In genomic region chr19:16168192-16168591, GRCm38 (mm10) we compare ENCODE assay signal across 8 mouse cellular contexts. TPM values are rescaled to one million over a fixed set of nuclear protein-coding genes. Genes with fewer than 3 reads are reported as not detected.
DNase-seq lines count a peak whose midpoint lies in the region; ATAC-seq and TF ChIP-seq lines count a peak whose summit lies in the region.

No protein-coding gene starts in this region.

- H3K4me2 ChIP-seq in forebrain, embryonic 15.5 days (replicated peaks): no peak overlapping the region
- H3K4me2 ChIP-seq in hindbrain, embryonic 16.5 days (ENCODE audit: low read length): no peak overlapping the region
- H3K4me2 ChIP-seq in liver, embryonic 12.5 days: no peak overlapping the region
- H3K4me2 ChIP-seq in myocyte (ENCODE audit: low read depth): peak overlapping the region; percentile 35

- H3K4me3 ChIP-seq in gastrocnemius, adult 2 months: no peak overlapping the region
- no peak overlapping the region for H3K4me3 ChIP-seq in forebrain, embryonic 15.5 days
- no peak overlapping the region for H3K4me3 ChIP-seq in hindbrain, embryonic 16.5 days (ENCODE audit: low read length)
- H3K4me3 ChIP-seq in liver, embryonic 12.5 days: no peak overlapping the region
- no peak overlapping the region for H3K4me3 ChIP-seq in myocyte

- no peaks in the 10 kb centered on the region for H3K9me3 ChIP-seq in forebrain, embryonic 15.5 days
- no peaks in the 10 kb centered on the region for H3K9me3 ChIP-seq in hindbrain, embryonic 16.5 days (ENCODE audit: control insufficient read depth, low read length)
- H3K9me3 ChIP-seq in liver, embryonic 12.5 days (replicated peaks): no peaks in the 10 kb centered on the region

- intact Hi-C loops in gastrocnemius, adult 2 months (cut with DNase I): no loop called here

- H3K79me2 ChIP-seq in myocyte (ENCODE audit: control insufficient read depth, insufficient read depth): peaks cover 17% of the 10 kb centered on the region

- no peak overlapping the region for H3K9ac ChIP-seq in forebrain, embryonic 15.5 days (replicated peaks)
- H3K9ac ChIP-seq in hindbrain, embryonic 16.5 days (ENCODE audit: low read depth, low read length): no peak overlapping the region
- no peak overlapping the region for H3K9ac ChIP-seq in liver, embryonic 12.5 days

- H3K27ac ChIP-seq in gastrocnemius, adult 2 months: peak overlapping the region; percentile 79
- H3K27ac ChIP-seq in forebrain, embryonic 15.5 days (replicated peaks): peak overlapping the region; percentile 16
- H3K27ac ChIP-seq in hindbrain, embryonic 16.5 days (ENCODE audit: low read depth, low read length): peak overlapping the region; percentile 26
- H3K27ac ChIP-seq in liver, embryonic 12.5 days: peak overlapping the region; percentile 48

- H3K36me3 ChIP-seq in forebrain, embryonic 15.5 days: no peaks in the 10 kb centered on the region
- no peaks in the 10 kb centered on the region; the same call in 1 of the 2 replicates for H3K36me3 ChIP-seq in hindbrain, embryonic 16.5 days (ENCODE audit: control insufficient read depth, insufficient read depth, low read length)
- no peaks in the 10 kb centered on the region for H3K36me3 ChIP-seq in liver, embryonic 12.5 days
- H3K36me3 ChIP-seq in myocyte (ENCODE audit: control insufficient read depth, insufficient read depth): no peaks in the 10 kb centered on the region

- no peak overlapping the region for H3ac ChIP-seq in myocyte (ENCODE audit: control insufficient read depth, insufficient read length)

- WGBS in forebrain, embryonic 15.5 days: 29% methylated on average over 4 of the region's 4 CpGs
- WGBS in hindbrain, embryonic 16.5 days: 11% methylated on average over 4 of the region's 4 CpGs
- WGBS in liver, embryonic 12.5 days (ENCODE audit: insufficient replicate concordance): 36% methylated on average over 4 of the region's 4 CpGs

- no peaks in the 10 kb centered on the region for H3K27me3 ChIP-seq in forebrain, embryonic 15.5 days
- no peaks in the 10 kb centered on the region for H3K27me3 ChIP-seq in hindbrain, embryonic 16.5 days (replicated peaks; ENCODE audit: control insufficient read depth, insufficient read depth, low read length)
- no peaks in the 10 kb centered on the region for H3K27me3 ChIP-seq in liver, embryonic 12.5 days (replicated peaks)
- H3K27me3 ChIP-seq in myocyte (ENCODE audit: control insufficient read depth, insufficient read depth, insufficient read length): no peaks in the 10 kb centered on the region

- 0 out of 2 replicates have a peak, but pooled peaks have one; percentile 45 for ATAC-seq in forebrain, embryonic 15.5 days (replicated peaks)
- peak; percentile 56 for ATAC-seq in hindbrain, embryonic 16.5 days
- ATAC-seq in liver, embryonic 12.5 days: no peak
- no peak for ATAC-seq in activated CD4-positive, CD25-positive, alpha-beta regulatory T cell, adult 4 months

- TF ChIP-seq POLR2A in myocyte (IDR thresholded peaks at IDR 0.05; ENCODE audit: insufficient read length, low read depth): no peak

- DNase-seq in gastrocnemius, adult 2 months: peak; percentile 52
- no peak for DNase-seq in gastrocnemius, postnatal 10 days
- no peak for DNase-seq in cerebellum, adult 9-11 months

- peaks cover 33% of the 10 kb centered on the region for H3K4me1 ChIP-seq in forebrain, embryonic 15.5 days
- H3K4me1 ChIP-seq in hindbrain, embryonic 16.5 days (ENCODE audit: control insufficient read depth, insufficient read depth, low read depth, low read length): peaks cover 21% of the 10 kb centered on the region
- peaks cover 14% of the 10 kb centered on the region; the same call in 1 of the 2 replicates for H3K4me1 ChIP-seq in liver, embryonic 12.5 days

- TF ChIP-seq CTCF in gastrocnemius, adult 2 months (IDR thresholded peaks at IDR 0.05): no peak

TF ChIP-seq in myocyte, 11 proteins besides CTCF, POLR2A, EP300 and RAD21:
- no peak for TF ChIP-seq TCF12 (IDR thresholded peaks at IDR 0.05; ENCODE audit: insufficient read depth, poor library complexity, severe bottlenecking)
- no peak for TF ChIP-seq MYOG (IDR thresholded peaks at IDR 0.05; ENCODE audit: control insufficient read depth in 1 of 3, insufficient read depth in 1 of 3, insufficient read length in 2 of 3, low read depth in 2 of 3)
- no peak for TF ChIP-seq USF1 (IDR thresholded peaks at IDR 0.05; ENCODE audit: low read depth)
- TF ChIP-seq POLR2AphosphoS2 (IDR thresholded peaks at IDR 0.05; ENCODE audit: insufficient read length, low read depth): no peak
TF ChIP-seq in myocyte: peak in this region for 0.

RNA-seq across cellular contexts. Expression of gene Gnaq, which starts 35.6 kb away (rescaled TPM):
- total RNA-seq in gastrocnemius, adult 2 months (2021): 10 to 100 TPM; 12.2 to 15.7 TPM
- 10 to 100 TPM; 23.7 to 29.4 TPM for total RNA-seq in gastrocnemius, postnatal 10 days (2021)
- polyA plus RNA-seq in forebrain, embryonic 15.5 days (2015; fragmentation: Nextera tagmentation; extraction: Ambion mirVana): 85.2 and 96.9 TPM in 2 replicates
- 104 and 105 TPM in 2 replicates for polyA plus RNA-seq in hindbrain, embryonic 16.5 days (2015; fragmentation: Nextera tagmentation; extraction: Ambion mirVana)
- 5.6 and 5.8 TPM in 2 replicates for polyA plus RNA-seq in liver, embryonic 12.5 days (2016; fragmentation: Nextera tagmentation; extraction: Ambion mirVana)
- 8.3 TPM for polyA plus RNA-seq in myocyte (2012; fragmentation: generic; extraction: Trizol)
- 10 to 100 TPM; 18.3 to 23.3 TPM for polyA plus RNA-seq in activated CD4-positive, CD25-positive, alpha-beta regulatory T cell, adult 4 months (2017; shearing (Covaris generic))

Comparison
In these comparisons a context has a peak if more than half of its experiments do, and no peak if none do; other contexts are left out.
1. H3K27ac ChIP-seq: peak in every context shown above with its lines; median percentile 79 in gastrocnemius, adult 2 months; 48 in liver, embryonic 12.5 days; 26 in hindbrain, embryonic 16.5 days; 16 in forebrain, embryonic 15.5 days.
2. ATAC-seq: peak in forebrain, embryonic 15.5 days (single experiment) and hindbrain, embryonic 16.5 days (single experiment); none in liver, embryonic 12.5 days (single experiment) and activated CD4-positive, CD25-positive, alpha-beta regulatory T cell, adult 4 months (single experiment).